Mouse (Mus musculus): ENCODE results near the gene 6820408C15Rik. TPM values are rescaled to one million over a fixed set of nuclear protein-coding genes. Genes with fewer than 3 reads are reported as not detected.

6820408C15Rik gene
- total and polyA plus RNA-seq, 2 experiments from 2014 or later, result 0.15 to 5.6 TPM

DNA sequence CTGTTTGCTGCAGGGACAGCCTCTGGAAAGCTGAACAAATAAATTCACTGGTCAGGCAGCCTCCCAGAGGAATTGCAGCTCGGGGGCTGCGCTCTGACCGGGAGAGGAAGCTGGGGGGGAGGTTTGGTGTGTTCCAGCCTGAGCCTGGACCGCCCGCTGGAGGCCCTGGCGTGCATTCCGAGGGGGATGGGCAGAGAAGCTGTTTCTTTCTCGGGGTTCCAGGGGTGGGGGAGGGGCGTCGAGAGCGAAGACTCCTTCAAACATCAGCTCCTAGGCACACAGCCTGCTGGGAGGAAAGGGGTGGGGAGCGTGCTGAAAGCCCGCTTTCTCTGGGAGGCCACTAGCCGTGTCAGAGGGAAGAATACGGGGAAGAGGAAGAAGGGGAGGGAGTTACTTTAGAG is 4.4 kb upstream of the 6820408C15Rik start:
- WGBS, result 1% methylated on average over 15 of the region's 15 CpGs
- DNase-seq (ENCODE audit: low spot score) (peak; percentile 92), ATAC-seq (ENCODE audit: insufficient read depth, low read depth) (peak; percentile 45)
- TF ChIP-seq EP300 (IDR thresholded peaks at IDR 0.05; ENCODE audit: low read depth) (peak; percentile 83), CTCF (IDR thresholded peaks at IDR 0.05; ENCODE audit: low read depth) (no peak)
- no peaks in the 10 kb centered on the region for H3K36me3 ChIP-seq (replicated peaks; ENCODE audit: control insufficient read depth, insufficient read depth, low read length)
- H3K9me3 ChIP-seq (replicated peaks; ENCODE audit: control insufficient read depth, low read length), result no peaks in the 10 kb centered on the region
- no peaks in the 10 kb centered on the region for H3K27me3 ChIP-seq (ENCODE audit: control insufficient read depth, insufficient read depth, low read length)
- peak overlapping the region; percentile 86 for H3K27ac ChIP-seq (ENCODE audit: low read depth)
- peak overlapping the region; percentile 23 for H3K4me3 ChIP-seq (ENCODE audit: low read depth, low read length)
- H3K9ac ChIP-seq (replicated peaks; ENCODE audit: low read depth, low read length), result no peak overlapping the region; the same call in 1 of the 2 replicates
- peak overlapping the region; percentile 82 for H3K4me2 ChIP-seq (ENCODE audit: low read depth, low read length)
- H3K4me1 ChIP-seq (ENCODE audit: control insufficient read depth, insufficient read depth), result peaks cover 32% of the 10 kb centered on the region

DNA sequence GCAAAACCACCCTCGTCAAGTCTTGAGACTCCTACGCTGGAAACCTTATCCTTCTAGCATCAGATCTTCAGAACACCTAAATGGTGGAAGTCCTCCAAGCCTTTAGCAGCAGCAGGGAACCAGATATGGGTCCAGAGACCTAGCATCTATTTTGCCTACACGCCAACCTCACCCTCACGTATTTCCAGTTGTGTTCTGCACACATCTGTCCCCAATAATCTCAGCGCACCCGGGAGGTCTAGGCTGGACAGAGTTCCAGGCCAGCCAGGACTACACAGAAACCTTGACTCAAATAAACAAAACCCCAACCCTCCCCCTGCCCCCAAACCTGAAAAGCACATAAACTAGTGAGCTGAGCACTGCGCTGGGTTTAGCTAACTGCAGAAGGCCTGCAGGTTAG is 3.9 kb upstream of the 6820408C15Rik start:
- DNase-seq (ENCODE audit: low spot score) (no peak), ATAC-seq (ENCODE audit: insufficient read depth, low read depth) (no peak)
- Histone ChIP-seq H3K36me3 (replicated peaks; ENCODE audit: control insufficient read depth, insufficient read depth, low read length) (no peaks in the 10 kb centered on the region), H3K9ac (replicated peaks; ENCODE audit: low read depth, low read length) (peak overlapping the region; percentile 13; the same call in 1 of the 2 replicates), H3K27me3 (ENCODE audit: control insufficient read depth, insufficient read depth, low read length) (no peaks in the 10 kb centered on the region), H3K4me3 (ENCODE audit: low read depth, low read length) (peak overlapping the region; percentile 23), H3K4me1 (ENCODE audit: control insufficient read depth, insufficient read depth) (peaks cover 30% of the 10 kb centered on the region), H3K9me3 (replicated peaks; ENCODE audit: control insufficient read depth, low read length) (no peaks in the 10 kb centered on the region), H3K4me2 (ENCODE audit: low read depth, low read length) (peak overlapping the region; percentile 82), H3K27ac (ENCODE audit: low read depth) (peak overlapping the region; percentile 86)
- TF ChIP-seq CTCF (IDR thresholded peaks at IDR 0.05; ENCODE audit: low read depth) (no peak), EP300 (IDR thresholded peaks at IDR 0.05; ENCODE audit: low read depth) (no peak)
- WGBS, result 16% methylated on average over 7 of the region's 7 CpGs

DNA sequence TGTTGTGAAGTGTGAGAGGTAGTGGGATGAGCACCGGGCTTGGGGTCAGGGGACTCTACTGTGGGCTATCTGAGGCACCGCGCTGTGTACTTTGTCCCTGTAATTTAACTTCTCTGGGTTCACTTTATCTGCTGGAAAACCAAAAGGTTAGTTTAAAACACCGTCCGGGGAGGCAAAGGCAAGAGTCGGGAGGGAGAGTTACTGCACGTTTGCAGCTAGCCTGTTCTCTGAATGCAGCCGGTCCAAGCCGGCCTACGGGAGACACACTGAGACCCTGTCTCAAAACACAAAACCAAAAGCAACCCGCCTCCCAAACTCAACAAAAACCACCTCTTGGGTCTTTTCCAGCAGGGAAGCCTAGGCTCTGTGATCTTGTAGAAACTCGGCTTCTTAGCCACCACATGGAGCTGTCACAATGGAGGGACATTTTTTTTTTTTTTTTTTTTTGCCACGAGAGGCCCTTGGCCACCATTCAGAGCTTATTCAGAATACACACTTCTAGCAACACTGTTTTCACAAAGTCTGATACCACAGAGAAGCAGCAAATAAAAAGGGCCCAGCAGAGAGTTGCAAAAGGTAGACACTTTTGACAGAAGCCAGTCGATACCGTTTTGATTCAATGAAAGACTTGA is 2.7 kb upstream of the 6820408C15Rik start:
- Histone ChIP-seq H3K4me3 (ENCODE audit: low read depth, low read length) (peak overlapping the region; percentile 89), H3K36me3 (replicated peaks; ENCODE audit: control insufficient read depth, insufficient read depth, low read length) (no peaks in the 10 kb centered on the region), H3K27ac (ENCODE audit: low read depth) (peak overlapping the region; percentile 86), H3K4me1 (ENCODE audit: control insufficient read depth, insufficient read depth) (peaks cover 28% of the 10 kb centered on the region), H3K27me3 (ENCODE audit: control insufficient read depth, insufficient read depth, low read length) (no peaks in the 10 kb centered on the region), H3K9ac (replicated peaks; ENCODE audit: low read depth, low read length) (peak overlapping the region; percentile 98), H3K9me3 (replicated peaks; ENCODE audit: control insufficient read depth, low read length) (no peaks in the 10 kb centered on the region), H3K4me2 (ENCODE audit: low read depth, low read length) (peak overlapping the region; percentile 82)
- TF ChIP-seq EP300 (IDR thresholded peaks at IDR 0.05; ENCODE audit: low read depth) (no peak), CTCF (IDR thresholded peaks at IDR 0.05; ENCODE audit: low read depth) (no peak)
- 4% methylated on average over 15 of the region's 15 CpGs for WGBS
- DNase-seq (ENCODE audit: low spot score), result no peak
- ATAC-seq (ENCODE audit: insufficient read depth, low read depth), result no peak

DNA sequence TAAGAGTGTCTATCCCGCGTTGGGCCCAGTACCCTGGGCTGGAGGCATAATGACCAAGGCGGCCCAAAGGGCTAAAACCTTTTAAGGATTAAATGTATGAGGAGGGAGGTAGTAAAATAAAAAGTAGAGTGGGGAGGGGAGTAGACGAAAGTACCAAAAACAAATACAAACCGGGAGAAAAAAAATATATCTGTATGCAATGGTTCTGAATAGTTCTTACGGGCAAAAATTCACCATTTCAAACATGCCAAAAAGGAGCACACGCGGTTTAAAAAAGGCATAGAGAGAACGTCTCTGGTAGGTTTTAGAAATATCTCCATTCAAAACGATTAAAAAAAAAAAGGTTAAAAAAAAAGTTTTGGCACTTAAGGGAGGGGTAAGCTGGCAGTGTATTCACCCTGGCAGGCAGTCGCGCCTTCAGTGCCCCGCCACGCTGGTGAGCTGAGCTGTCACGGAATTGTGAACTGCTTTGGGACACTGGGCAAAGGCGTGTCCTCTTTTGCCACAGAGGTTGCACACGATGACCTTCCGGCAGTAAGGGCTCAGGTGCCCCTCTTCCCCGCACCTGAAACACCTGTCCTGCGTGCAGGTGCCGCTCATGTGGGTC is 2.1 kb upstream of the 6820408C15Rik start:
- peak overlapping the region; percentile 89 for H3K4me3 ChIP-seq (ENCODE audit: low read depth, low read length)
- H3K36me3 ChIP-seq (replicated peaks; ENCODE audit: control insufficient read depth, insufficient read depth, low read length), result no peaks in the 10 kb centered on the region
- H3K4me2 ChIP-seq (ENCODE audit: low read depth, low read length), result peak overlapping the region; percentile 82
- no peak for DNase-seq (ENCODE audit: low spot score)
- H3K9me3 ChIP-seq (replicated peaks; ENCODE audit: control insufficient read depth, low read length), result no peaks in the 10 kb centered on the region
- TF ChIP-seq CTCF (IDR thresholded peaks at IDR 0.05; ENCODE audit: low read depth) (no peak), EP300 (IDR thresholded peaks at IDR 0.05; ENCODE audit: low read depth) (0 out of 2 replicates have a peak, but pooled peaks have one; percentile 45)
- H3K27me3 ChIP-seq (ENCODE audit: control insufficient read depth, insufficient read depth, low read length), result no peaks in the 10 kb centered on the region
- ATAC-seq (ENCODE audit: insufficient read depth, low read depth), result no peak
- 4% methylated on average over 21 of the region's 21 CpGs for WGBS
- peak overlapping the region; percentile 98 for H3K27ac ChIP-seq (ENCODE audit: low read depth)
- peaks cover 28% of the 10 kb centered on the region for H3K4me1 ChIP-seq (ENCODE audit: control insufficient read depth, insufficient read depth)
- peak overlapping the region; percentile 98 for H3K9ac ChIP-seq (replicated peaks; ENCODE audit: low read depth, low read length)

DNA sequence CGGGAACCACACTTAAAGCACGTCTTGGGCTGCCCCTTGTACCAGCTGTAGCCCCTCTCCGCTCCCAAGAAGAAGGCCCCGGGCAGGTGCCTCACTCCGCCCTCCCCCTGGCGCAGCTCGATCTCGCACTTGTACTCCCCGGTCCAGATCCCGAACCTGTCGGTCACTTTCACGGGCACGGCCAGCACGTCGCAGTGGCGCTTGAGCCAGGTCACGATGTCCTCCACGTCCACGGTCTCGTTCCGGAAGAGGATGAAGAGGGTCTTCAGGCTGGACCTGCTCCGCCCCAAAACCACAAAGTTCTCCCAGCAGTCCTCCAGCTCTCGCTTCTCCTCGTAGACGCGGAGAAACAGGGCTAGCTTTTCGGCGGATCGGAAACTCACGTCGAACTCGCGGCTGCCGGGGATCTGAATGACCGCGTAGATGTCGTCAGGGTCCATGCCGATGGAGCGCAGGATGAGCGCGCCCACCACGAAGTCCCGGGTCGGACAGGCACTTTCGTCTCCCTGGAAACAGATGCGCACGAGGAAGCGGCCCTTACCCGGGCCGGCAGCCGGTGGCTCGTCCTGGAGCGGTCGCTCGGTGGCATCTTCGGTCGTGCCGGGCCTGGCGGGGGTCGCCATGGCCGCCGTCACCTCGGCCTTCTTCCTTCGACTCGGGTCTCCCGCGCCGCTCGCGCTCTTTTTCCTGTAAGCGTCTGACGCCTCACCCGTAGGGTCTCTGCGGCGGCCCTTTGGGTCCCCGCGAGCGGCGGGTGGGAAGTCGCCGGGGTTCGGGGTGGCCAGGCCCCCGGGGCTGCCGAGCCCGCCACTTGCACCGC is 1.4 kb upstream of the 6820408C15Rik start:
- no peaks in the 10 kb centered on the region for H3K27me3 ChIP-seq (ENCODE audit: control insufficient read depth, insufficient read depth, low read length)
- peak overlapping the region; percentile 82 for H3K4me2 ChIP-seq (ENCODE audit: low read depth, low read length)
- TF ChIP-seq EP300 (IDR thresholded peaks at IDR 0.05; ENCODE audit: low read depth) (no peak; the same call in 1 of the 2 replicates), CTCF (IDR thresholded peaks at IDR 0.05; ENCODE audit: low read depth) (no peak)
- ATAC-seq (ENCODE audit: insufficient read depth, low read depth) (peak; percentile 12; the same call in 1 of the 2 replicates), DNase-seq (ENCODE audit: low spot score) (no peak)
- peak overlapping the region; percentile 98 for H3K9ac ChIP-seq (replicated peaks; ENCODE audit: low read depth, low read length)
- H3K4me3 ChIP-seq (ENCODE audit: low read depth, low read length), result peak overlapping the region; percentile 89
- peaks cover 28% of the 10 kb centered on the region for H3K4me1 ChIP-seq (ENCODE audit: control insufficient read depth, insufficient read depth)
- peak overlapping the region; percentile 98 for H3K27ac ChIP-seq (ENCODE audit: low read depth)
- WGBS, result under 1% methylated on average over 84 of the region's 86 CpGs
- no peaks in the 10 kb centered on the region for H3K36me3 ChIP-seq (replicated peaks; ENCODE audit: control insufficient read depth, insufficient read depth, low read length)
- H3K9me3 ChIP-seq (replicated peaks; ENCODE audit: control insufficient read depth, low read length), result no peaks in the 10 kb centered on the region
